Mouse (Mus musculus): ENCODE measurements at regions not wholly inside any gene's neighbourhood (a gene's known extent, or its start where the extent isn't known, plus 50 kb on each side); places are given as distances from the start of the nearest gene placed in this dataset.

GRCm38 (mm10) chr5:118388419-118388818, 143.4 kb downstream of the 2410131K14Rik start:
- no peak for TF ChIP-seq CTCF (IDR thresholded peaks at IDR 0.05; ENCODE audit: extremely low read depth, insufficient read depth, insufficient read length, insufficient replicate concordance)
- no peak for TF ChIP-seq POLR2A (IDR thresholded peaks at IDR 0.05; ENCODE audit: low read depth, low read length)
